ENCODE assay signal across 8 mouse cellular contexts in genomic region chr14:20804964-20805672, GRCm38 (mm10). TPM values are rescaled to one million over a fixed set of nuclear protein-coding genes. Genes with fewer than 3 reads are reported as not detected.
DNase-seq lines count a peak whose midpoint lies in the region; ATAC-seq and TF ChIP-seq lines count a peak whose summit lies in the region.

No protein-coding gene starts in this region.

- H3K27me3 ChIP-seq in hindbrain, embryonic 16.5 days (replicated peaks; ENCODE audit: control insufficient read depth, insufficient read depth, low read length): no peaks in the 10 kb centered on the region
- H3K27me3 ChIP-seq in hindbrain, embryonic 11.5 days (ENCODE audit: control insufficient read depth, insufficient read depth, low read length): no peaks in the 10 kb centered on the region
- no peaks in the 10 kb centered on the region for H3K27me3 ChIP-seq in heart, postnatal 0 days (ENCODE audit: control insufficient read depth, insufficient read depth, low read length)
- no peaks in the 10 kb centered on the region for H3K27me3 ChIP-seq in liver, postnatal 0 days (ENCODE audit: insufficient read depth, low read length)

- 0 out of 2 replicates have a peak, but pooled peaks have one; percentile 22 for TF ChIP-seq POLR2A in embryonic fibroblast, embryonic 13.5 days (IDR thresholded peaks at IDR 0.05; ENCODE audit: low read depth, low read length)

- H3K27ac ChIP-seq in hindbrain, embryonic 16.5 days (ENCODE audit: low read depth, low read length): no peak overlapping the region; the same call in 1 of the 2 replicates
- no peak overlapping the region for H3K27ac ChIP-seq in hindbrain, embryonic 11.5 days (ENCODE audit: low read depth, low read length)
- peak overlapping the region; percentile 94 for H3K27ac ChIP-seq in embryonic fibroblast, embryonic 13.5 days (ENCODE audit: insufficient read depth, low read length)
- peak overlapping the region; percentile 26 for H3K27ac ChIP-seq in heart, postnatal 0 days (ENCODE audit: low read depth)
- no peak overlapping the region for H3K27ac ChIP-seq in liver, postnatal 0 days (ENCODE audit: low read depth)

- ATAC-seq in hindbrain, embryonic 16.5 days: peak; percentile 87
- ATAC-seq in hindbrain, embryonic 11.5 days (ENCODE audit: low FRiP score): no peak
- ATAC-seq in heart, postnatal 0 days (ENCODE audit: insufficient read depth, low read depth): peak; percentile 80
- no peak for ATAC-seq in liver, postnatal 0 days
- ATAC-seq in megakaryocyte progenitor cell, adult 5-6 weeks (replicated peaks; ENCODE audit: poor library complexity): no peak

- H3K36me3 ChIP-seq in hindbrain, embryonic 16.5 days (ENCODE audit: control insufficient read depth, insufficient read depth, low read length): no peaks in the 10 kb centered on the region
- H3K36me3 ChIP-seq in hindbrain, embryonic 11.5 days (ENCODE audit: control insufficient read depth, insufficient read depth, low read length): no peaks in the 10 kb centered on the region
- H3K36me3 ChIP-seq in heart, postnatal 0 days (replicated peaks; ENCODE audit: control insufficient read depth, insufficient read depth, low read length): no peaks in the 10 kb centered on the region
- H3K36me3 ChIP-seq in liver, postnatal 0 days (replicated peaks; ENCODE audit: insufficient read depth, low read length): no peaks in the 10 kb centered on the region

- no peaks in the 10 kb centered on the region for H3K9me3 ChIP-seq in hindbrain, embryonic 16.5 days (ENCODE audit: control insufficient read depth, low read length)
- no peaks in the 10 kb centered on the region for H3K9me3 ChIP-seq in hindbrain, embryonic 11.5 days (ENCODE audit: control insufficient read depth, low read length)
- H3K9me3 ChIP-seq in heart, postnatal 0 days (replicated peaks; ENCODE audit: control insufficient read depth, low read length): no peaks in the 10 kb centered on the region
- no peaks in the 10 kb centered on the region for H3K9me3 ChIP-seq in liver, postnatal 0 days (ENCODE audit: low read length)

- DNase-seq in hindbrain, embryonic 11.5 days (ENCODE audit: low spot score): no peak
- peak; percentile 89 for DNase-seq in heart, postnatal 0 days (ENCODE audit: low spot score)
- peak; percentile 69 to 72 for DNase-seq in layer of hippocampus, adult 8-10 months (ENCODE audit: low spot score in 2 of 2)
- DNase-seq in ovary, adult 18-20 months (ENCODE audit: low spot score): peak; percentile 83
- DNase-seq in liver, postnatal 0 days: no peak

- TF ChIP-seq CTCF in embryonic fibroblast, embryonic 13.5 days (IDR thresholded peaks at IDR 0.05; ENCODE audit: borderline replicate concordance, insufficient read depth, low read length): no peak
- TF ChIP-seq CTCF in heart, postnatal 0 days (IDR thresholded peaks at IDR 0.05; ENCODE audit: low read depth): no peak
- no peak for TF ChIP-seq CTCF in liver, postnatal 0 days (IDR thresholded peaks at IDR 0.05; ENCODE audit: low read depth)

- no peak overlapping the region for H3K9ac ChIP-seq in hindbrain, embryonic 16.5 days (ENCODE audit: low read depth, low read length)
- no peak overlapping the region for H3K9ac ChIP-seq in hindbrain, embryonic 11.5 days (ENCODE audit: low read depth, low read length)
- H3K9ac ChIP-seq in heart, postnatal 0 days (replicated peaks; ENCODE audit: low read depth, low read length): no peak overlapping the region
- H3K9ac ChIP-seq in liver, postnatal 0 days (replicated peaks): no peak overlapping the region

- H3K4me3 ChIP-seq in hindbrain, embryonic 16.5 days (ENCODE audit: low read length): no peak overlapping the region
- H3K4me3 ChIP-seq in hindbrain, embryonic 11.5 days (ENCODE audit: low read depth, low read length): no peak overlapping the region
- H3K4me3 ChIP-seq in embryonic fibroblast, embryonic 13.5 days (ENCODE audit: insufficient read depth, low read length): no peak overlapping the region
- no peak overlapping the region for H3K4me3 ChIP-seq in heart, postnatal 0 days (ENCODE audit: low read depth, low read length)
- no peak overlapping the region for H3K4me3 ChIP-seq in liver, postnatal 0 days (ENCODE audit: low read depth, low read length)

- no peak overlapping the region for H3K4me2 ChIP-seq in hindbrain, embryonic 16.5 days (ENCODE audit: low read length)
- no peak overlapping the region for H3K4me2 ChIP-seq in hindbrain, embryonic 11.5 days (replicated peaks; ENCODE audit: low read depth, low read length)
- H3K4me2 ChIP-seq in heart, postnatal 0 days (ENCODE audit: low read depth, low read length): no peak overlapping the region
- no peak overlapping the region for H3K4me2 ChIP-seq in liver, postnatal 0 days (ENCODE audit: low read depth, low read length)

- 49% methylated on average over 9 of the region's 9 CpGs for WGBS in hindbrain, embryonic 16.5 days
- 86% methylated on average over 9 of the region's 9 CpGs for WGBS in hindbrain, embryonic 11.5 days
- WGBS in heart, postnatal 0 days: 15% methylated on average over 9 of the region's 9 CpGs
- WGBS in liver, postnatal 0 days (ENCODE audit: insufficient replicate concordance): 70% methylated on average over 9 of the region's 9 CpGs

- TF ChIP-seq EP300 in heart, postnatal 0 days (IDR thresholded peaks at IDR 0.05; ENCODE audit: low read depth): 0 out of 2 replicates have a peak, but pooled peaks have one; percentile 43
- no peak for TF ChIP-seq EP300 in liver, postnatal 0 days (IDR thresholded peaks at IDR 0.05; ENCODE audit: low read depth)

- H3K4me1 ChIP-seq in hindbrain, embryonic 16.5 days (ENCODE audit: control insufficient read depth, insufficient read depth, low read depth, low read length): peaks cover 3% of the 10 kb centered on the region; the same call in 1 of the 2 replicates
- no peaks in the 10 kb centered on the region for H3K4me1 ChIP-seq in hindbrain, embryonic 11.5 days (replicated peaks; ENCODE audit: control insufficient read depth, insufficient read depth, low read length)
- peaks cover 10% of the 10 kb centered on the region for H3K4me1 ChIP-seq in embryonic fibroblast, embryonic 13.5 days (ENCODE audit: control insufficient read depth, insufficient read depth, low read length)
- peaks cover 30% of the 10 kb centered on the region for H3K4me1 ChIP-seq in heart, postnatal 0 days (ENCODE audit: control insufficient read depth, insufficient read depth)
- no peaks in the 10 kb centered on the region for H3K4me1 ChIP-seq in liver, postnatal 0 days (ENCODE audit: insufficient read depth)

RNA-seq across cellular contexts. Expression of gene Camk2g, which starts 11.2 kb away (rescaled TPM):
- polyA plus RNA-seq in hindbrain, embryonic 16.5 days (2015; fragmentation: Nextera tagmentation; extraction: Ambion mirVana): 214 and 241 TPM in 2 replicates
- 44.2 and 46.8 TPM in 2 replicates for polyA plus RNA-seq in hindbrain, embryonic 11.5 days (2014; fragmentation: Nextera tagmentation; extraction: Ambion mirVana)
- 105 and 138 TPM in 2 replicates for polyA plus RNA-seq in embryonic fibroblast, embryonic 13.5 days (2011; ENCODE audit: insufficient read length, low read depth, missing spikeins)
- 74.5 and 107 TPM in 2 replicates for total RNA-seq in heart, postnatal 0 days (2014; rRNA removed; ENCODE audit: low replicate concordance)
- polyA plus RNA-seq in heart, postnatal 0 days (2015; fragmentation: Nextera tagmentation; extraction: Ambion mirVana): 60.8 and 72.5 TPM in 2 replicates
- total RNA-seq in layer of hippocampus, adult 8-10 months (2022): 100 to 1,000 TPM; 247 to 278 (median 262) TPM
- polyA plus RNA-seq in liver, postnatal 0 days (2015; fragmentation: Nextera tagmentation; extraction: Ambion mirVana): 6.6 and 7.2 TPM in 2 replicates
- 22.9 and 29.1 TPM in 2 replicates for total RNA-seq in megakaryocyte progenitor cell, adult 5-6 weeks (2015)
- total RNA-seq in megakaryocyte progenitor cell, adult 5-6 weeks (2017): 47.5 and 52.5 TPM in 2 replicates

RNA-seq across cellular contexts. Expression of gene Plau, which starts 31.3 kb away (rescaled TPM):
- 0.17 and 0.56 TPM in 2 replicates for polyA plus RNA-seq in hindbrain, embryonic 16.5 days (2015; fragmentation: Nextera tagmentation; extraction: Ambion mirVana)
- polyA plus RNA-seq in hindbrain, embryonic 11.5 days (2014; fragmentation: Nextera tagmentation; extraction: Ambion mirVana): 0.59 and 0.65 TPM in 2 replicates
- polyA plus RNA-seq in embryonic fibroblast, embryonic 13.5 days (2011; ENCODE audit: insufficient read length, low read depth, missing spikeins): 75.9 and 142 TPM in 2 replicates
- total RNA-seq in heart, postnatal 0 days (2014; rRNA removed; ENCODE audit: low replicate concordance): 3.3 and 4.2 TPM in 2 replicates
- 0.84 and 0.89 TPM in 2 replicates for polyA plus RNA-seq in heart, postnatal 0 days (2015; fragmentation: Nextera tagmentation; extraction: Ambion mirVana)
- 10 to 100 TPM in 2 of 4 experiments, 1 to 10 TPM in 2; 4.1 to 26.9 (median 12.8) TPM for total RNA-seq in layer of hippocampus, adult 8-10 months (2022)
- 0.83 and 0.84 TPM in 2 replicates for polyA plus RNA-seq in liver, postnatal 0 days (2015; fragmentation: Nextera tagmentation; extraction: Ambion mirVana)
- 3.4 TPM in 2 replicates for total RNA-seq in megakaryocyte progenitor cell, adult 5-6 weeks (2015)
- 6.9 and 7.6 TPM in 2 replicates for total RNA-seq in megakaryocyte progenitor cell, adult 5-6 weeks (2017)

Comparison
In these comparisons a context has a peak if more than half of its experiments do, and no peak if none do; other contexts are left out.
1. ATAC-seq: peak in hindbrain, embryonic 16.5 days (single experiment) and heart, postnatal 0 days (single experiment); none in hindbrain, embryonic 11.5 days (single experiment), liver, postnatal 0 days (single experiment) and megakaryocyte progenitor cell, adult 5-6 weeks (single experiment).
2. H3K27ac ChIP-seq: peak in embryonic fibroblast, embryonic 13.5 days (single experiment) and heart, postnatal 0 days (single experiment); none in hindbrain, embryonic 16.5 days (single experiment), hindbrain, embryonic 11.5 days (single experiment) and liver, postnatal 0 days (single experiment).
3. DNase-seq: peak in heart, postnatal 0 days (single experiment), layer of hippocampus, adult 8-10 months (2 of 2) and ovary, adult 18-20 months (single experiment); none in hindbrain, embryonic 11.5 days (single experiment) and liver, postnatal 0 days (single experiment).
4. RNA of gene Plau, which starts 31.3 kb away (polyA plus RNA-seq): 75.9 to 142 TPM in embryonic fibroblast, embryonic 13.5 days; 0.84 to 0.89 TPM in heart, postnatal 0 days, 0.83 to 0.84 TPM in liver, postnatal 0 days, 0.59 to 0.65 TPM in hindbrain, embryonic 11.5 days and 0.17 to 0.56 TPM in hindbrain, embryonic 16.5 days; every median in the first group is over 10 times any median in the second.